Mouse (Mus musculus) heart, postnatal 0 days (tissue): Measurements from ENCODE around the gene Mbnl2. TPM values are rescaled to one million over a fixed set of nuclear protein-coding genes. Genes with fewer than 3 reads are reported as not detected.

Source experiments
- ATAC-seq: fragments of 200-750 bp; cut with Nextera tagmentation; 2 replicates; pipeline ENCODE4 v1.8.0; 2017; ENCODE audit warnings: low read depth, moderate number of reproducible peaks, moderate library complexity; ENCODE audit not compliant: insufficient read depth
- DNase-seq: peaks from one replicate; pipeline ENCODE4 v3.0.0-alpha.2; 2016; ENCODE audit warnings: low spot score
- H3K27ac ChIP-seq: fragments of 300-500 bp; sonication (generic); 2 replicates; pipeline ENCODE4 v1.5.1; 2014; ENCODE audit warnings: low read depth, mild to moderate bottlenecking
- H3K27me3 ChIP-seq: fragments of 300-500 bp; sonication (generic); 2 replicates; pipeline ENCODE4 v1.6.1; 2014; ENCODE audit warnings: low read length, mixed read lengths; ENCODE audit not compliant: control insufficient read depth, insufficient read depth
- H3K36me3 ChIP-seq: fragments of 300-500 bp; sonication (generic); replicated peaks from 2 replicates; pipeline ENCODE4 v1.6.1; 2014; ENCODE audit warnings: low read length, mixed read lengths; ENCODE audit not compliant: control insufficient read depth, insufficient read depth
- H3K4me1 ChIP-seq: fragments of 300-500 bp; sonication (generic); 2 replicates; pipeline ENCODE4 v1.6.1; 2014; ENCODE audit warnings: antibody characterized with exemption; ENCODE audit not compliant: control insufficient read depth, insufficient read depth
- H3K4me2 ChIP-seq: fragments of 300-500 bp; sonication (generic); 2 replicates; pipeline ENCODE4 v1.6.1; 2014; ENCODE audit warnings: low read depth, mild to moderate bottlenecking, low read length, moderate library complexity
- H3K4me3 ChIP-seq: fragments of 300-500 bp; sonication (generic); 2 replicates; pipeline ENCODE4 v1.5.1; 2014; ENCODE audit warnings: low read depth, low read length
- H3K9ac ChIP-seq: fragments of 300-500 bp; sonication (generic); replicated peaks from 2 replicates; pipeline ENCODE4 v1.6.1; 2014; ENCODE audit warnings: low read depth, low read length, mixed read lengths
- H3K9me3 ChIP-seq: fragments of 300-500 bp; sonication (generic); replicated peaks from 2 replicates; pipeline ENCODE4 v1.6.1; 2016; ENCODE audit warnings: low read length; ENCODE audit not compliant: control insufficient read depth
- CTCF ChIP-seq: IDR thresholded peaks from 2 replicates; pipeline ENCODE4 v1.5.1; 2016; ENCODE audit warnings: antibody characterized with exemption, control low read depth, low read depth
- EP300 ChIP-seq: IDR thresholded peaks from 2 replicates; pipeline ENCODE4 v1.6.1; 2016; ENCODE audit warnings: antibody characterized with exemption, low read depth
- WGBS: fragments of 180-500 bp; shearing (Covaris S2); extraction: QIAGEN DNeasy Blood & Tissue Kit; methylation state at CpG from one replicate; pipeline ENCODE4 v1.1.7; 2014; 5-methylcytosine and 5-hydroxymethylcytosine counted together
- polyA plus RNA-seq: library from polyadenylated mRNA; unstranded; fragments of >200 nt; fragmentation: Nextera tagmentation; extraction: Ambion mirVana; gene quantifications from 2 replicates; pipeline ENCODE4 v1.2.1, GENCODE M21; 2015
- total RNA-seq: library from RNA; depleted of rRNA; stranded (reverse); fragments of >200 nt; gene quantifications from 2 replicates; pipeline ENCODE4 v1.2.3, GENCODE M21; 2014; ENCODE audit warnings: low replicate concordance; rRNA removed

The Mbnl2 gene
- total and polyA plus RNA-seq, 2 experiments from 2014 or later = 137 to 288 TPM

GRCm38 (mm10) chr14:120477982-120478568, 202.6 kb downstream of the Mbnl2 start, which contains the start of gene Rap2a:
Gene Rap2a, plus strand, starts transcription at chr14:120478444.
- H3K36me3 ChIP-seq = no peaks in the 10 kb centered on the region
- H3K4me3 ChIP-seq = peak within 1 kb of the TSS; percentile 72
- TF ChIP-seq CTCF (no peak), EP300 (peak; percentile 0; the same call in 1 of the 2 replicates)
- WGBS = 0% methylated on average over 52 of the region's 78 CpGs
- peak within 1 kb of the TSS; percentile 93 for H3K27ac ChIP-seq
- H3K4me2 ChIP-seq = peak within 1 kb of the TSS; percentile 86
- no peaks in the 10 kb centered on the region for H3K9me3 ChIP-seq
- peak; percentile 95 for DNase-seq
- peak within 1 kb of the TSS; percentile 84 for H3K9ac ChIP-seq
- H3K4me1 ChIP-seq = peaks cover 5% of the 10 kb centered on the region
- H3K27me3 ChIP-seq = no peaks in the 10 kb centered on the region
- ATAC-seq = peak; percentile 88

GRCm38 (mm10) chr14:120478641-120479341, 203.3 kb downstream of the Mbnl2 start:
- no peak for TF ChIP-seq EP300
- no peak for TF ChIP-seq CTCF
- H3K27me3 ChIP-seq = no peaks in the 10 kb centered on the region
- ATAC-seq (peak; percentile 12), DNase-seq (no peak)
- H3K4me1 ChIP-seq = peaks cover 5% of the 10 kb centered on the region
- peak overlapping the region; percentile 81 for H3K9ac ChIP-seq
- H3K4me3 ChIP-seq = peak overlapping the region; percentile 72
- 0% methylated on average over 42 of the region's 62 CpGs for WGBS
- H3K36me3 ChIP-seq = no peaks in the 10 kb centered on the region
- peak overlapping the region; percentile 86 for H3K4me2 ChIP-seq
- H3K27ac ChIP-seq = peak overlapping the region; percentile 93
- no peaks in the 10 kb centered on the region for H3K9me3 ChIP-seq

GRCm38 (mm10) chr14:120480341-120480900, 205.0 kb downstream of the Mbnl2 start:
- 70% methylated on average over 8 of the region's 8 CpGs for WGBS
- no peak overlapping the region for H3K27ac ChIP-seq
- ATAC-seq = no peak
- peaks cover 5% of the 10 kb centered on the region for H3K4me1 ChIP-seq
- TF ChIP-seq CTCF = no peak
- TF ChIP-seq EP300 = no peak
- no peaks in the 10 kb centered on the region for H3K36me3 ChIP-seq
- H3K4me2 ChIP-seq = peak overlapping the region; percentile 86
- no peaks in the 10 kb centered on the region for H3K27me3 ChIP-seq
- H3K9me3 ChIP-seq = no peaks in the 10 kb centered on the region
- H3K4me3 ChIP-seq = peak overlapping the region; percentile 72; the same call in 1 of the 2 replicates
- no peak for DNase-seq
- no peak overlapping the region for H3K9ac ChIP-seq

GRCm38 (mm10) chr14:120480927-120481326, 205.5 kb downstream of the Mbnl2 start:
- WGBS = 92% methylated on average over 4 of the region's 4 CpGs
- H3K4me3 ChIP-seq = no peak overlapping the region
- TF ChIP-seq EP300 (no peak), CTCF (no peak)

More at GRCm38 (mm10) chr14:120480927-120481326, 205.5 kb downstream of the Mbnl2 start:
- H3K9ac ChIP-seq = no peak overlapping the region
- H3K27me3 ChIP-seq = no peaks in the 10 kb centered on the region
- no peaks in the 10 kb centered on the region for H3K9me3 ChIP-seq
- H3K36me3 ChIP-seq = no peaks in the 10 kb centered on the region
- no peak for ATAC-seq
- H3K4me2 ChIP-seq = no peak overlapping the region
- H3K4me1 ChIP-seq = peaks cover 5% of the 10 kb centered on the region
- DNase-seq = no peak
- no peak overlapping the region for H3K27ac ChIP-seq

Other genes starting within 250 kb of the Mbnl2 start
- 1.2 TPM in 1 of 2 replicates, not detected in the other for gene Oxgr1, start 233.2 kb upstream of the Mbnl2 start, total RNA-seq
- not detected in 2 replicates for gene Oxgr1, start 233.2 kb upstream of the Mbnl2 start, polyA plus RNA-seq
- gene Rap2a, start 202.8 kb downstream of the Mbnl2 start, total RNA-seq = 15.2 and 21.6 TPM in 2 replicates
- 8.3 and 8.6 TPM in 2 replicates for gene Rap2a, start 202.8 kb downstream of the Mbnl2 start, polyA plus RNA-seq